Mouse (Mus musculus) heart, adult 2 months (tissue): ENCODE results near the gene Serpine1. TPM values are rescaled to one million over a fixed set of nuclear protein-coding genes. Genes with fewer than 3 reads are reported as not detected.

Experiments
- DNase-seq, 2 experiments: peaks; one replicate each; pipeline ENCODE4 v3.0.0; 2021
- H3K27ac ChIP-seq: fragments of 200-600 bp; 2 replicates; pipeline ENCODE4 v1.8.1; 2022
- H3K27me3 ChIP-seq: fragments of 200-500 bp; 2 replicates; pipeline ENCODE4 v1.6.1; 2012; ENCODE audit warnings: mild to moderate bottlenecking, low read length, inconsistent platforms, mixed read lengths; ENCODE audit not compliant: control insufficient read depth, insufficient read depth
- H3K36me3 ChIP-seq: fragments of 200-500 bp; 2 replicates; pipeline ENCODE4 v1.6.1; 2012; ENCODE audit warnings: low read length, inconsistent platforms; ENCODE audit not compliant: control insufficient read depth, insufficient read depth
- H3K4me1 ChIP-seq: fragments of 200-500 bp; 2 replicates; pipeline ENCODE4 v1.6.1; 2011; ENCODE audit warnings: low read length; ENCODE audit not compliant: control insufficient read depth, insufficient read depth
- H3K4me3 ChIP-seq: fragments of 200-600 bp; 2 replicates; pipeline ENCODE4 v1.8.1; 2022
- H3K79me2 ChIP-seq: fragments of 200-500 bp; replicated peaks from 2 replicates; pipeline ENCODE4 v1.6.1; 2012; ENCODE audit warnings: mild to moderate bottlenecking, inconsistent platforms, low read length, moderate library complexity, mixed read lengths; ENCODE audit not compliant: control insufficient read depth, insufficient read depth
- H3K9ac ChIP-seq: fragments of 200-500 bp; 2 replicates; pipeline ENCODE4 v1.6.1; 2012; ENCODE audit warnings: low read depth, mild to moderate bottlenecking, control low read depth, inconsistent platforms, low read length, mixed read lengths
- CTCF ChIP-seq: fragments of 200-600 bp; IDR thresholded peaks from 2 replicates; pipeline ENCODE4 v1.8.1; 2022; ENCODE audit warnings: antibody characterized with exemption, mild to moderate bottlenecking, moderate library complexity
- EP300 ChIP-seq: fragments of 200-500 bp; IDR thresholded peaks from 2 replicates; pipeline ENCODE4 v1.6.1; 2011; ENCODE audit warnings: low read depth, low read length, control low read depth; ENCODE audit not compliant: insufficient read depth
- POLR2A ChIP-seq: fragments of 200-500 bp; IDR thresholded peaks from 2 replicates; pipeline ENCODE4 v1.6.1; 2011; ENCODE audit warnings: mild to moderate bottlenecking, low read depth, low read length, control low read depth; ENCODE audit not compliant: insufficient read depth
- WGBS: fragments of 180-500 bp; shearing (Covaris S2); methylation state at CpG from one replicate; pipeline ENCODE4 v1.1.7; 2018; 5-methylcytosine and 5-hydroxymethylcytosine counted together
- intact Hi-C: fragments of 180-260 bp; cut with DNase I; formaldehyde crosslinking; loops from one replicate; pipeline ENCODE4 v1.15.1; 2025
- polyA plus RNA-seq: library from polyadenylated mRNA; depleted of rRNA; stranded (reverse); fragments of >200 nt; gene quantifications from 2 replicates; pipeline ENCODE4 v1.2.3, GENCODE M21; 2012
- total RNA-seq, 2 experiments: library from RNA; stranded (reverse); gene quantifications; 2 replicates each; pipeline ENCODE4 v1.2.3; 2021

Serpine1 gene
- total and polyA plus RNA-seq, 3 experiments: 21.9 to 29.6 (median 24.0) TPM

- WGBS: 6% methylated on average over 29 of the region's 29 CpGs
- Histone ChIP-seq H3K4me1 (peaks cover 6% of the 10 kb centered on the region), H3K36me3 (no peaks in the 10 kb centered on the region), H3K9ac (peak within 1 kb of the TSS; percentile 88), H3K4me3 (peak within 1 kb of the TSS; percentile 78), H3K79me2 (peaks cover 2% of the 10 kb centered on the region; the same call in 1 of the 2 replicates), H3K27ac (peak within 1 kb of the TSS; percentile 95), H3K27me3 (no peaks in the 10 kb centered on the region)
- intact Hi-C loops: no loop called here
- TF ChIP-seq POLR2A (peak; percentile 75), EP300 (peak; percentile 40; the same call in 1 of the 2 replicates), CTCF (no peak)
- DNase-seq: peak; percentile 88 to 91
Measured at GRCm38 (mm10) chr5:137115866-137116847, 44.1 kb upstream of the Serpine1 start, which contains the start of gene Trim56. TSS of gene Trim56 (minus strand) at chr5:137116209.

GRCm38 (mm10) chr5:137114891-137115561 is 43.0 kb upstream of the Serpine1 start:
- no peak for TF ChIP-seq EP300
- no peak for TF ChIP-seq POLR2A
- no peak for TF ChIP-seq CTCF
- no peak for DNase-seq
- Histone ChIP-seq H3K9ac (peak overlapping the region; percentile 88), H3K4me1 (peaks cover 6% of the 10 kb centered on the region), H3K27ac (peak overlapping the region; percentile 95), H3K36me3 (no peaks in the 10 kb centered on the region), H3K79me2 (peaks cover 2% of the 10 kb centered on the region; the same call in 1 of the 2 replicates), H3K4me3 (peak overlapping the region; percentile 78), H3K27me3 (no peaks in the 10 kb centered on the region)
- WGBS: 52% methylated on average over 9 of the region's 9 CpGs
- intact Hi-C loops: no loop called here

- 86% methylated on average over 5 of the region's 5 CpGs for WGBS
- H3K4me3 ChIP-seq: no peak overlapping the region
- H3K9ac ChIP-seq: no peak overlapping the region
- peaks cover 8% of the 10 kb centered on the region for H3K4me1 ChIP-seq
- TF ChIP-seq POLR2A: no peak
- TF ChIP-seq CTCF: no peak
- no peak for TF ChIP-seq EP300
- H3K27ac ChIP-seq: no peak overlapping the region
- H3K79me2 ChIP-seq: peaks cover 2% of the 10 kb centered on the region; the same call in 1 of the 2 replicates
- DNase-seq: no peak
- intact Hi-C loops: no loop called here
- no peaks in the 10 kb centered on the region for H3K27me3 ChIP-seq
- no peaks in the 10 kb centered on the region for H3K36me3 ChIP-seq
Measured at GRCm38 (mm10) chr5:137111542-137112408, 39.7 kb upstream of the Serpine1 start.

DNA sequence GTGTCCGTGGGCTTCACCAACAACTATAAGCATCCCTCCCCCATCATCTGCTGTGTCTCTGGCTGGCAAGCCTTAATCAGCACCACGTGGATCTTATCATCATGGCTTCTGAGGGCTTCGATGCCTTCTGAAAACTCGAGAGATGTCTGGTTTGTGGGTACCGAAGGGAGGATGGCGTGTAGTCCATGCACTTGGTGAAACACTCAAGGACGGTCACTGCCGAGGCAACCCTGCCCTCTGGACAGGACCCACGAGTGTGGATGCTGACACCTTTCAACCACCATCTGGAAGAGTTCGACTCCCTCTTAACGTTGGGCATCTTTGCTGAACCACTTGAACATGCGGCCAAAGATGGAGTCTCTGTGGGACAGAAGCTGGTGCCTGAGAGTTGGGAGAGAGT is 38.8 kb upstream of the Serpine1 start:
- Histone ChIP-seq H3K4me3 (no peak overlapping the region), H3K27ac (no peak overlapping the region), H3K27me3 (no peaks in the 10 kb centered on the region), H3K79me2 (peaks cover 2% of the 10 kb centered on the region; the same call in 1 of the 2 replicates), H3K9ac (no peak overlapping the region), H3K36me3 (no peaks in the 10 kb centered on the region), H3K4me1 (peaks cover 6% of the 10 kb centered on the region)
- TF ChIP-seq CTCF: no peak
- no peak for TF ChIP-seq EP300
- intact Hi-C loops: no loop called here
- no peak for DNase-seq
- 87% methylated on average over 12 of the region's 12 CpGs for WGBS

GRCm38 (mm10) chr5:137109941-137110593 is 38.0 kb upstream of the Serpine1 start:
- Histone ChIP-seq H3K4me3 (no peak overlapping the region), H3K36me3 (no peaks in the 10 kb centered on the region), H3K9ac (no peak overlapping the region), H3K4me1 (peaks cover 4% of the 10 kb centered on the region), H3K27ac (no peak overlapping the region), H3K27me3 (no peaks in the 10 kb centered on the region), H3K79me2 (peaks cover 1% of the 10 kb centered on the region; the same call in 1 of the 2 replicates)
- intact Hi-C loops: loop anchor here (10.0 kb wide), 1 partner anchor 185 kb away; no protein-coding TSS in a partner anchor
- WGBS: 62% methylated on average over 25 of the region's 25 CpGs
- TF ChIP-seq POLR2A (no peak), CTCF (no peak), EP300 (no peak)
- DNase-seq: no peak
